Mouse (Mus musculus): ENCODE measurements around the gene Cab39.

Gene Cab39

DNA sequence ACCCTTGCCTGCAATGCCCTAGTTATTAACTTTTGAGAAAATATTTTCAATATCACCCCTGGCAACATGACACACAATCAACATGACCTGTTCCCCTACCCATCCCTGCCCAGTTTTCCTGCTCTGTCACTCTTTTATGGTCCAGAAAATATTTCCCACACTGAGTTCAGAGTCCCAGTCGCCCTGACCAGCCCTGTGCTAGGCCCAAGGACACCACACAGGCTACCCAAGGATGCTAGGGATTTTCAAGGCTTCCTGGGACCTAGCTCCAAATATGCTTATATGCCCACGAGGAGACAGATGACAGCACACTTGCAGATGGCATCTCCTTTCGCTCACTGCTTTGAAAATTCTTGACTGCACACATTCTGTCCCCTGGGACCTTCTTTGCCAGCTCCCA is 14.2 kb upstream of the Cab39 start:
- in situ Hi-C loops (cut with MboI, MseI), result no loop called here

DNA sequence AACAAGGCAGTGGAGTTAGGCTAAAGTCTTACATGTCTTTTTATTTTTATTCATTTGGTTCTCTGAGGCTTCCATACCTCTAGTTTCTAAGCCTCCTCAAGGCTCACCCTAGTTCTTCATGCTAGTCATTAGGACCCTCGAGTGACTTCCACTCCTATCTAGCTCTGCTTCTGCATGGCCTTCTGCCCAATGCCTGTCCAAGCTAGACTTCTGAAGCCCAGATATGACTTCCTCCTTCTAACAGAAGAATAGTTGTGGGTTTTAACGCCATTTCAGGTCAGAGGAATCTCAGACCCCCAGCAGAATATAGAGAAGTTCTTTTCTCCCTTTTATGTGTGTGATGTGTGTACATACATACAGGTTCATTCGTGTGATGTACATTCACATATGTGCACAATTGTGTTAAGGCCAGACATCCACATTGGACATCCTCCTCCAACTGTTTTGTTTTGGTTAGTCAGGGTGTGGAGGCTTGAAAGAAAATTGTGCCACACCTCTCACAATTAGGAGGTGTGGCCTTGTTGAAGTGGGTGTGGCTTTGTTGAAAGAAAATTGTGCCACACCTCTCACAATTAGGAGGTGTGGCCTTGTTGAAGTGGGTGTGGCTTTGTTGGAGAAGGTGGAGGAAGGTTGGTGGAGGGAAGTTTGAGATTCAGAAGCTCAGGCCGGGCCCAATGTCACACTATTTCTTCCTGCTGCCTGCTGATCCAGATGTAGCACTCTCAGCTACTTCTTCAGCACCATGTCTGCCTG is 13.6 kb upstream of the Cab39 start:
- in situ Hi-C loops (cut with MboI, MseI), result no loop called here

DNA sequence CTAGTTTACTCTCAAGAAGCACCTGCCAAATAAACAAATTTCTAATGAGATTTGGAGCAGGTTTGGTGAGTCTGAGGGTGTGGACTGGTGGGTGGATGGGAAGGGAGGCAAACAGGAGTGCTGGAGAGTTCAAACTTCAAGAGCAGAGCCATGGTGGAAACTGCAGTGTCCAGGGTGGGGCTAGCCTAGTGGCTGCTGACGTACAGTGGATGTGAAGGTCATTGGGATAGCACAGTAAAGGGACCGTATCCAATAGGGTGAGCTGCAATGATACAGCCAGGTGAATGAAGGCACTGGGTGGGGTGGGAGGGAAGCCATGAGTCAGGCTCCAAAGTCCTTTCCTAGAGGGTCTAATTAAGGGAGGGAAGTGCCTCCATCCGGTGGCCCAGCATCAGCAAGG is 2.7 kb upstream of the Cab39 start:
- in situ Hi-C loops (cut with MboI, MseI), result loop anchor here (5.0 to 10.0 kb wide), 2 partner anchors 43 to 56 kb away; no protein-coding TSS in a partner anchor

DNA sequence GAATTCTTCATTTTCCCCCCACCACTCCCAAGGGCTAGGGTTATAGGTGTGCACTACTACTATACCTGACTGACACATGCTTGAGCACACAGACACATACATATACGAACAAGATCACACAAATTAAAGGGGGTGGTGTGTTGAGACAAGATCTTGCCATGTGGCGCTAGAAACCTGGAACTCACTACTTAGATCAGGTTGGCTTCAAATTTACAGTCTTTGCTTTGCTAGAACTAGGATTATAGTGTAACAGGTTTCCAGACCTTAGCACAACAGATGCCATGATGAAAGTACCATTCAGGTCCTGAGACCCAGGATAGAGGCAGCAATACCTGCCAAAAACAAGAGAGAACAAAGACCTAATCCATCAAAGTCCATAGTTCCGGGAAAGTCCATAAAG is 1.8 kb upstream of the Cab39 start:
- in situ Hi-C loops (cut with MboI, MseI), result loop anchor here (5.0 to 10.0 kb wide), 2 partner anchors 44 to 57 kb away; no protein-coding TSS in a partner anchor

DNA sequence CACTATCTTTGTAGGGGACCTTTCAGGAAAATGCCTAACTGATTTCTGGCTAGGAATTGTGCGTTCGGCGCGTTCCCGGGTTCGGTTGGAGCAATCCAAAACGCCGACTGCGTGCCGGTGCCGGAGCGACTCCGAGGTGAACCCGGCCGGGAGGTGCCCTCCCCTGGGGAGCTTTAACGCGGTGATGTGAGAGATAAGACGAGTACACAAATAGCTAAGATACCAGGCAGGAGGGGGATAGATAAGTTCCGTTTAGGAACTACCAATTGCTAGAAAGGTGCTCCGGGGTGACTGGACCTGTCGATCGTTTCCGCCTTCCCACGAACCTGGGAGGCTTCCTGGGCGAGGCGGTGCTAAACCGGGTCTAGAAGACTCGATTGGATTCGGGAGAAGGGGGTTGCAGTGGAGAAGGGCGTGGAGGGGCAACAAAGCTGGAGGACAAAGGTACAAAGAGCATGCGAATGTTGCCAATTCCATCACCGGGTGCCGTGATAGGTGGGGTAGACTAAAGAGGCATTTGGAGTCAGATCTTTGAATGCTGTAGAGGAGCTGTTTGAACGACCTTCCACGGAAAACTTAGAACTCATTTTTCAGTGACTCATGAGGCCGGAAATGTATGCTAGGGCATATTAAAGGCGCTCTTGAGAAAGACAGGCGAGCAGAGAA is 998 bp downstream of the Cab39 start:
- in situ Hi-C loops (cut with MboI, MseI), result loop anchor here (5.0 to 10.0 kb wide), 2 partner anchors 47 to 59 kb away; no protein-coding TSS in a partner anchor

DNA sequence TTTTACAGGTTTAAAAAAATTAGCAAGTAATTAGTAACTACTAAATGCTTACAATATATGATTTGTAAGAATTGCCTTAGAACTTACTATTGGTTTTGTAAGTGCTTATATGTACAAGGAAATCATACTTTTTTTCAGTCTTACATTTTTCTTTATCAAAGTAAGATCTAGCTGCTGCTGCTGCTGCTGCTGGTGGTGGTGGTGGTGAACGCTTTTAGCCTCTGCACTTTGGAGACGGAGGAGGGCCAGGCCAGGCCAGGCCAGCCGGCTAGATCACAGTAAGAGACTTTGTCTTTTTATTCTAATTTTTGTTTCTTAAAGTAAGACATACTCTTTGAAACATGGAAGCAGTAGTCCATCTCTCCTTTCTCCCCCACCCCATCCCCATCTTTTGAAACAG is 2.0 kb downstream of the Cab39 start:
- in situ Hi-C loops (cut with MboI, MseI), result loop anchor here in 1 of 2 experiments (10.0 kb wide), 1 partner anchor 60 kb away; no protein-coding TSS in a partner anchor

DNA sequence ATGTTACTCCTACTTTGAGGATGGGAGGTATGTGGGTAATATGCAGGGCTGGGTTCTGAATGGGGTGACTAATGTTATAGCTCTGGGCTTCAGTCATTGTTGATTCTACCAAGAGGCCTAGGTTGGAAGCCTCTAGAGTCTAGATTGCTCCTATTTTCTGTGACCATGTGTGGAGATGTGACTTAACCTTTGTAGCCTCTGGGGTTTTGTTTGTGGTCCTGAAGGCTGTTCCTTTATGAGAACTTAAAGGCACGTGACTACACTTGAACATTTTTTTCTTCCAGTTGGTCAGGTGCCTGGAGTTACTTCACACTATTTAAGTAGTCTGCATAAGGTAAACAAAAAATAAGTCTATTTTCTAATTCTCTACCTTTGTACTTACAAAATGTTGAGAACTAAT is 6.5 kb downstream of the Cab39 start:
- in situ Hi-C loops (cut with MboI, MseI), result loop anchor here in 1 of 2 experiments (10.0 kb wide), 1 partner anchor 65 kb away; no protein-coding TSS in a partner anchor

DNA sequence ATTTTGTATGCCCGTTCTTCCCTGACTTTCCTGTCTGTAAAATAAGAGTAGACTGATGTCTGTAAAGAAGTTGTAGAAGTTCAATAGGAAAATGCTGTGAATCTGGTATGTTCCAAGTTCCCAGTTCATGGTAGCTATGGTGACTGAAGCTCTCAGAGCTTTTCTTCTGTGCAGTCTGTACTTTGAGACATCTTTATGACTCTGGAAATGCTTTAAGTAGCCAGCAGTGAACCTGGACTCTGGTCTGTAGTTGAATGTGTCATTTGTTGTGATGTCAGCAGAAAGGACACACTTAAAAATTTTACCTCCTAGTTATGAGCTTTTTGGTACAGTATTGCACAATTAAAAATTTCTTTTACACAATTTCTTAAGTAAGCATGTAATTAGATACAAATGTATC is 9.3 kb downstream of the Cab39 start:
- in situ Hi-C loops (cut with MboI, MseI), result no loop called here

DNA sequence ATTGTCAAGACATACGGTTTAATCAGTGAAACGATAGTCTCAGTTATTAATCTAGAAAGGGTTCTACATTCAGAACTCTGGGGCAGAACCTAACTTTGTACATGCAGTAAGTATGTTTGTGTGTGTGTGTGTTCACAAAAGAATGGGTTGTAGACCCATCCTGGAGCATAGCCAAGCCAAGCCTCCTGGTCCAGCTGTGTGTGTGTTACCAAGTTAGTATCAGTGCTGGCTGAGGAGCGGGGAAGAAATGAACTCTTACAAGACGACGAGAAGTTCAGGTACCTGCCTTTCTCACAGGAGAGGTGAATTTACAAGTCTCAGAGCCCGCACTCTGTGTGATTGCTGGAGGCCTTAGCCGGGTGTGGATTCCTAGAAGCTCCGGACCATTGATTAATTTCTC is 11.3 kb downstream of the Cab39 start:
- in situ Hi-C loops (cut with MboI, MseI), result no loop called here

DNA sequence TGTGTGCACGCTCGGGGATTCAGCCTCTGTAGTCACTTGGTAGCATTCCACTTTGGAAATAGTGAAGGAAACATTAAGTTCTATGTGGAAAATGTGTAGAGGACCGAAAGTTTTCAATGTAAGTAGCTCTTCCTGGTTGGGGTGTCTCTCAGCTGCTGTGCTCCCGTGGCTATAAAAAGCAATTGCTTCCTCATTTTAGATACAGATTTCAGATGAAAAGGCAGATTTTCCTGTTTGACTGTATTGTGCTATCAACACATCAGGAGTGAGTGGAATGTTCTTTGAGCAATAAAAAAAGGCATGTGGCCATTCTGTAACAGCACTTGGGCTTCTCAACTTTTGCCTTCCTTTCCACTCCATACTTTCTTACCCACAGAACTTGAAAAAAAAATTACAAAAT is 16.0 kb downstream of the Cab39 start:
- in situ Hi-C loops (cut with MboI, MseI), result no loop called here

DNA sequence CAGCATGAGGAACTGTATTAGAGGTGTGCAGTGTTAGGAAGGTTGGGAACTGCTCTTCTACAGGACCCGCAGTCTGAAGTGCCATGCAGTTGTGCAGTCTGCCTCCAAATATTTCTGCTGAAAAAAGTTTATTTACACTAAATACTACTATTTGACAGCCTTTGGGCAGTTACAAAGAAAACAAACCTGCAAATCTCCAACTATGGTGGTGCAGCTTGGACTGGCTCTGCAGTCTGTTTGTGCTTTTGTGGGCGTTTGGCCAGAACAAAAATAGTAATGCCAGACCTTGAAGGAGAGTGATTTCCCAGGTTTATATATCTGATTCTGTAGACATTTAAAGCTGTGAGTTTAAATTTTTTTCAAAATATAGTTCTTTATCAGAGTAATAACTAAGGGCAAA is 17.1 kb downstream of the Cab39 start:
- in situ Hi-C loops (cut with MboI, MseI), result loop anchor here in 1 of 2 experiments (10.0 kb wide), 1 partner anchor 226 kb away; no protein-coding TSS in a partner anchor

DNA sequence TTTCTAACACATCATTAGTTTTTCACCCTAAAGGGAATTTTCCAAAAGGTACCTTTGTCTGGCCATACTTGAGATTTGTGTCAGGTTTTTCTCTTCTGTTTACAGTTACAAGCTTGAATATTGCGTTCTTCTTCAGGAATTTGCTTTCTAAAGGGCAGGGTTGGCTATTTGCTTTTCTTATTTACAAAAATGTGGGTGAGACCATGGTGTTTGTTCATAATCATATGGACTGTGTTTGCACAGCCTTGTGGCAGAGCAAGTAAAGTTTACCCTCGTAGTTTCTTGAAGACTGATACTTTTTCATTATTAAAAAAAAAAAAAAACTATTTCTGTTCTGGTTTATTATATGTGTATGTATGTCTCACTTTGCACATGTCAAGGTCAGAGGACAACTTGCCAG is 17.5 kb downstream of the Cab39 start:
- in situ Hi-C loops (cut with MboI, MseI), result loop anchor here in 1 of 2 experiments (10.0 kb wide), 1 partner anchor 226 kb away; no protein-coding TSS in a partner anchor

DNA sequence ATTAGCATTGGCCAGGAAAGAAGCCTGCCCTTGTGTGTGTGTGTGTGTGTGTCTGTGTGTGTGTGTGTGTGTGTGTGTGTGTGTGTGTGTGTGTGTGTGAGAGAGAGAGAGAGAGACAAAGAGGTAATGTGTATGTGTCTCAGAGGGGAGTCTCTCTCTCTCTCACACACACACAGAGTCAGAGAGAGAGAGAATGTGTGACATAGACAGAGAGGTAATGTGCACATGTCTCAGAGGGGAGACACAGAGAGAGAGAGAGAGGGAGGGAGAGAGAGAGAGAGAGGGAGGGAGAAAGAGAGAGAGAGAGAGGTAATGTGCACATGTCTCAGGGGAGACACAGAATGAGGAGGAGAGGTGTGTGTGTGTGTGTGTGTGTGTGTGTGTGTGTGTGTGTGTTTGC is 21.0 kb downstream of the Cab39 start:
- in situ Hi-C loops (cut with MboI, MseI), result loop anchor here in 1 of 2 experiments (10.0 kb wide), 1 partner anchor 229 kb away; no protein-coding TSS in a partner anchor

DNA sequence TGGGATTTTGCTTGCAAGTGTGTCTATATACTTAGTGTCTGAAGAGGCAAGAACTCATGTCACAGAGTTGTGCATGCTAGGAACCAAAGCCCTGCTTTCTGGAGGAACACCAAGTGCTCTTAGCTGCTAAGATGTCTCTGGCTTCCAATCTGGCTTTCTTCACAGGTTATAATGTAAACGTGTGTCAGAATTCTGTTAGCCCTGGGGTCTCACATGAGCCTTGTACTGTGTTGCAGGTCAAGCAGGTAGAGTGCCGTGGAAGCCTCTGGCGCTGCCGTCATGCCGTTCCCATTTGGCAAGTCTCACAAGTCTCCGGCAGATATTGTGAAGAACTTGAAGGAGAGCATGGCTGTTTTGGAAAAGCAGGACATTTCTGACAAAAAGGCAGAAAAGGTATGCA is 24.9 kb downstream of the Cab39 start:
- in situ Hi-C loops (cut with MboI, MseI), result loop anchor here in 1 of 2 experiments (10.0 kb wide), 1 partner anchor 233 kb away; no protein-coding TSS in a partner anchor

DNA sequence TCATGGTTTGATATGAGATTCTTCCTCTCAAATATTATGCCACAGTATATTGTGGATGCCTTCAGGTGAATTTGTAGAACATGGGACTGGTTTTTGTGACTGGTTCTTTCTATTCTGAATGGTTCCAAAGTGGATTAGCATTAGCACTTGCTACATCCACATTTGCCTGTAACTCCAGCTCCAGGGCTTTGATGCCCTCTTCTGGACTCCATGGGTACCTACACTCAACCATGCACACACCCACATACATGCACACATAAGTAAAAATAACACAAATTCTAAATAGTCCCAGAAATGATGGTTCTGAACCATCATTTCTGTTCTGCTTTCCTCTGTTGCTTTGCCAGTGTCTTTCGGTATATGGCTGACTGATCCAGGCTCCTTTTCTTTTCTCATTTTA is 26.5 kb downstream of the Cab39 start:
- in situ Hi-C loops (cut with MboI, MseI), result loop anchor here in 1 of 2 experiments (10.0 kb wide), 1 partner anchor 235 kb away; no protein-coding TSS in a partner anchor

DNA sequence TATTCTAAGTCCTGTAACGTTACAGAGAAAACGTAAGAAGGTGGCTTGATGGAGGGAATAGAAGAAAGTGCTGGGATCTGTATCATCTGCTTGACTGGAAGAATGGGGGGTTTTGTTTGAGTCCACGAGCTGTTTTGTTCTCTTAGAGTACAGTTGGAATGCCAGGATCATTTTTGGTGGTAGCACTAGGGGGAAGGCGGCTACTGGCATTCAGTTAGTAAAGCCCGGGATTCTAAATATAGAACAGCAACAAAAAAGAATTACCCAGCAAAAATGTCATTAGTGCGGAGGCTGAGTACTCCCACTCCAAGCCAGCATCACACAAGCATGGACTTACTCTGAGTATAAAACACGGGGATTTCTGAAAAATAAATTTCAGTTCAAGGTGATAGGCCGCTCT is 29.0 kb downstream of the Cab39 start:
- in situ Hi-C loops (cut with MboI, MseI), result no loop called here

DNA sequence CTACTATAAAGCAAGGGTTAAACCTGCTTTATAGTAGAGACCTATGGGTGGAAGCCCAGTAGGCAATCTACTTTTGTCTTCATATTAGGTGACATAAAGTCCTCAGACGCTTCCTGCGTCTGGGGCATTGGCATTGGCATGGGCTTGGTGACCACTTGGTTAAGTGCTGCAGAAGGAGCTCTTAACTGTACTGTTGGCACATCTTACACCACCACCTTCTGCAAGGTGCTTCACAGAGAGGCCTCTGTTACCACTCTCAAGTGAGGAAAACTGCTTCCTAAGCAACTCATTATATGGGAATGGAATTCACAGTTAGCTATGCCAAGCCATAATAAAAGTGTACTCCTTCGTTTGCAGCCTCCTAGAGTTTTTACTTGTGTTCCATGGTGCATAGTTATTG is 31.7 kb downstream of the Cab39 start:
- in situ Hi-C loops (cut with MboI, MseI), result no loop called here

DNA sequence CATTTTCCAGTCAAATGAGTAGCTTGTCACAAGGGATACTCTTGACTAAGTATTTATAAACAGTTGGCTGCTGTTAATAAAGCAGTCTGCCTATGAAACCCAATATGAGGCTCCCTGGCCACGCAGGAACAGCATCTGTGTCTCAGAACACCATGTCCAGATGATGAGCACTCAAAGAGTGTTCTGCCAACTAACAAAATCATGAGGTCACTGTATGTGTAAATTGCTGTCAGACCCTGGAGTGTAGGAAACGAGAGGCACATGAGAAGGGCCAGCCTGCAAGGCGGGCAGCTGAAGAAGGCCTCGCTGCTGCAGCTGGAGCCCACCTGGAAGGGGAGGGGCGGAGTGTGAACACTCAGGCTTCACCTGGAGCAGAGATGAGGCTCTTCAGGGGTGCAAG is 33.9 kb downstream of the Cab39 start:
- in situ Hi-C loops (cut with MboI, MseI), result no loop called here

DNA sequence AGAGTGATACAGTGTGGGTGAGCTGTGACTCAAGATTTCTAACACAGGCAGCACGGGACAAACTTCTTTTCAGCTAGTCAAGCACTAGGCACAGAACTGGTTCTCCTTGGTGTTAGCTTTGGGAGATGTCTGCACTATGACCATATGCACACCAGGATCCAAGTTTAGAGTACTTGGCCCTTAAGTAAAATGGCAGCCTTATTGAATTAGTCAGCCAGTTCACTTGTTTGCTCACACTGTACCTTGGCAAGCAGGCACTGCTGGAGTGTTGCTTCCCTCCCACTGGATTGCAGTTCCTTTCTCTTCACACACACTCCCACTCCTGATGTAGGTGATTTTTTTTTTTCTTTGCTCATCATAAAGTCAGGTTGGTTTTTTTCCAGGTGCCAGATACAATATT is 35.8 kb downstream of the Cab39 start:
- in situ Hi-C loops (cut with MboI, MseI), result no loop called here

DNA sequence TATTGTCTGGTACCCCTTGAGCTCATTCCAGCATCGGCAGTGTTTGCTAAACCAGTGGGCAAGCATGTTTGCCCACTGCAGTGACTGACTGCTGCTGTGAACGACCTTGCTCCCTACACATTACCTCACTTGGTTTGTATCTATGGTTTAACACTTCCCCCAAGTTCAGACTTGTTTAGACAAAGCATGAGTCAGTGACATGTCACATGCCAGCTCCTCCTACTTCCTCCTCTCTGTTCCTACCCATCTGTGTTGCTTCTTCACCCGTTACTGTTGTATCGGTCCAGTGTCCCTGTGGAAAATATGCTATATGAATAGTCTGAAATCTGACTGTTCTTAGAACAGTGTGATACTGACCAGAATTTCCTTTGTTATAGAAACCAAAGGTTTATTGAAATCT is 44.8 kb downstream of the Cab39 start:
- in situ Hi-C loops (cut with MboI, MseI), result loop anchor here in 1 of 2 experiments (5.0 kb wide), 1 partner anchor 86 kb away; no protein-coding TSS in a partner anchor

DNA sequence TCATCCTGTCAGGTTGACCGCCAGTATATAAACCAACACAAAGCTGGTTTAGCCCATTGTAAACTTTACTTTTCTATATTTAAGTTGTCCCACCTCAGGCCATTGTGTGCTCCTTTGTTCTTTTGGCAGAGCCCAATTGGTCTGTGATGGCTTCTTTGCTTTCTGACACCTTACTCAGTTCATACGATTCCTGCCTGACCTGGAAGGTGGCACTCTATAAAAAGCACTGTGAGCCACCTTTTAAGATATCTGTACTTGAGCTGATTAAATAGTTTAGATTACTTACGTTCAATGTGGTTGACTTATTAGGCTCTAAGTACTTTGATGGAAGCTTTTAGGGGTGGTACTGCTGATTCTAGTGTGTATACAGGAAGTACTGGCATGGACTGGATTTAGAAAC is 46.1 kb downstream of the Cab39 start:
- in situ Hi-C loops (cut with MboI, MseI), result loop anchor here in 1 of 2 experiments (5.0 kb wide), 1 partner anchor 87 kb away; no protein-coding TSS in a partner anchor

DNA sequence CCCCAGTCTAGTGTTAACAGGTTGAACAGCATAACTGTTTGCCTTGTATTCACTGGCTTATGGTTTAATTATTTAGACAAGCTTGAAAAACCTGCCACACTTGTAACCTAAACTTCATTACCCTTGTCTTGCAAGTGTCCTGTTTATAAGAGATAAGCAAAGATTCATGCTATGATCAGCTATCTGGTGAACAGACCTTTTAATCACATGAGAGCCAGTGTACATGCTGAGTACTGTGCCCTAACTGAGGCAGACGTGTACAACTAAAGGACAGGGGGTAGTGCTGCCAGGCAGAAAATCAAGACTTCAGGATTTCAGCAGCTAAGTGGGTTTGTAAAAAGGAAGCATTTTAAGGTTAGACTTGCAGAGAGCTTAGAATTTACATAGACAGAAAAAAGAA is 46.5 kb downstream of the Cab39 start:
- in situ Hi-C loops (cut with MboI, MseI), result loop anchor here in 1 of 2 experiments (5.0 kb wide), 1 partner anchor 87 kb away; no protein-coding TSS in a partner anchor
